Mouse (Mus musculus) C2C12 (cell line): ENCODE measurements at regions not wholly inside any gene's neighbourhood (a gene's known extent, or its start where the extent isn't known, plus 50 kb on each side); places are given as distances from the start of the nearest gene placed in this dataset.

Experiments used
- CEBPB ChIP-seq: IDR thresholded peaks from one replicate; pipeline ENCODE4 v1.6.1; 2011; ENCODE audit warnings: low read depth, mild to moderate bottlenecking, control low read depth, moderate library complexity
- CTCF ChIP-seq: IDR thresholded peaks from one replicate; pipeline ENCODE4 v1.5.1; 2011; ENCODE audit not compliant: control insufficient read depth, insufficient read depth, insufficient read length
- FOSL1 ChIP-seq: IDR thresholded peaks from one replicate; pipeline ENCODE4 v1.8.0; 2011; ENCODE audit warnings: mild to moderate bottlenecking, low read length; ENCODE audit not compliant: poor library complexity, insufficient read depth, severe bottlenecking
- MAX ChIP-seq: IDR thresholded peaks from one replicate; pipeline ENCODE4 v1.6.1; 2011; ENCODE audit warnings: mild to moderate bottlenecking, control low read depth
- MYOD1 ChIP-seq: IDR thresholded peaks from one replicate; pipeline ENCODE4 v1.6.1; 2011; ENCODE audit warnings: low read depth; ENCODE audit not compliant: control insufficient read depth, insufficient read length
- MYOG ChIP-seq: IDR thresholded peaks from one replicate; pipeline ENCODE4 v1.6.1; 2011; ENCODE audit not compliant: control insufficient read depth, insufficient read length; ENCODE audit errors: extremely low read depth
- USF1 ChIP-seq: IDR thresholded peaks from one replicate; pipeline ENCODE4 v1.6.1; 2011; ENCODE audit warnings: low read depth, mild to moderate bottlenecking, control low read depth, moderate library complexity

- no peak for TF ChIP-seq CTCF
- TF ChIP-seq MAX = no peak
- TF ChIP-seq CEBPB = no peak
- TF ChIP-seq USF1 = no peak
- TF ChIP-seq MYOG = no peak
- TF ChIP-seq MYOD1 = no peak
- no peak for TF ChIP-seq FOSL1
Observed at GRCm38 (mm10) chr1:128951436-128951835, 321.7 kb upstream of the Thsd7b start.
